In genomic region chr7:112720143-112720988, GRCm38 (mm10) we compare ENCODE assay signal across 9 mouse cellular contexts. TPM values are rescaled to one million over a fixed set of nuclear protein-coding genes. Genes with fewer than 3 reads are reported as not detected.
DNase-seq lines count a peak whose midpoint lies in the region; ATAC-seq and TF ChIP-seq lines count a peak whose summit lies in the region.
"Had no signal": no experiment of that assay in that cellular context is flagged by ENCODE, and none has a peak within 500 bp of the region (broad histone marks: within the 10 kb centered on the region; RNA-seq: fewer than 3 reads in every experiment).

No protein-coding gene starts in this region.

- H3K4me1 ChIP-seq in E14TG2a.4 (replicated peaks; ENCODE audit: low read depth, low read length), result peaks cover 91% of the 10 kb centered on the region
- H3K4me1 ChIP-seq in forebrain, embryonic 10.5 days, result peaks cover 73% of the 10 kb centered on the region
- H3K4me1 ChIP-seq in hindbrain, embryonic 11.5 days (replicated peaks; ENCODE audit: control insufficient read depth, insufficient read depth, low read length), result peaks cover 10% of the 10 kb centered on the region

- peak overlapping the region; percentile 16; the same call in 1 of the 2 replicates for H3K9ac ChIP-seq in hindbrain, embryonic 11.5 days (ENCODE audit: low read depth, low read length)

- peak overlapping the region; percentile 64 for H3K4me3 ChIP-seq in E14TG2a.4 (replicated peaks; ENCODE audit: low read length)
- peak overlapping the region; percentile 31 for H3K4me3 ChIP-seq in forebrain, embryonic 10.5 days
- no peak overlapping the region for H3K4me3 ChIP-seq in hindbrain, embryonic 11.5 days (ENCODE audit: low read depth, low read length)

- H3K9me3 ChIP-seq in E14TG2a.4 (ENCODE audit: low read length), result no peaks in the 10 kb centered on the region
- no peaks in the 10 kb centered on the region for H3K9me3 ChIP-seq in forebrain, embryonic 10.5 days
- no peaks in the 10 kb centered on the region for H3K9me3 ChIP-seq in hindbrain, embryonic 11.5 days (ENCODE audit: control insufficient read depth, low read length)

- peak overlapping the region; percentile 79 for H3K27ac ChIP-seq in forebrain, embryonic 10.5 days
- H3K27ac ChIP-seq in hindbrain, embryonic 11.5 days (ENCODE audit: low read depth, low read length), result peak overlapping the region; percentile 24; the same call in 1 of the 2 replicates
- H3K27ac ChIP-seq: macrophage had no signal

- H3K36me3 ChIP-seq in E14TG2a.4 (ENCODE audit: insufficient read depth, low read length), result peaks cover 19% of the 10 kb centered on the region
- H3K36me3 ChIP-seq in forebrain, embryonic 10.5 days (replicated peaks), result no peaks in the 10 kb centered on the region
- H3K36me3 ChIP-seq in hindbrain, embryonic 11.5 days (ENCODE audit: control insufficient read depth, insufficient read depth, low read length), result no peaks in the 10 kb centered on the region

- peak; percentile 82 to 86 for DNase-seq in adrenal gland, postnatal 36 days
- DNase-seq in forebrain, embryonic 10.5 days (ENCODE audit: extremely low spot score, low spot score), result no peak
- DNase-seq in hindbrain, embryonic 11.5 days (ENCODE audit: low spot score), result peak; percentile 42
- DNase-seq in layer of hippocampus, adult 9-10 months (ENCODE audit: low spot score), result peak; percentile 49
- DNase-seq in lung, postnatal 10 days, result peak; percentile 61
- peak; percentile 37 for DNase-seq in right cerebral cortex, postnatal 4 days
- DNase-seq in thymus, postnatal 36 days, result no peak

- 26% methylated on average over 23 of the region's 23 CpGs for WGBS in forebrain, embryonic 10.5 days
- 15% methylated on average over 23 of the region's 23 CpGs for WGBS in hindbrain, embryonic 11.5 days

- H3K4me2 ChIP-seq in hindbrain, embryonic 11.5 days (replicated peaks; ENCODE audit: low read depth, low read length), result peak overlapping the region; percentile 33

- peak; percentile 37; the same call in 1 of the 2 replicates for ATAC-seq in hindbrain, embryonic 11.5 days (ENCODE audit: low FRiP score)

- H3K27me3 ChIP-seq in E14TG2a.4 (ENCODE audit: insufficient read depth, low read length), result no peaks in the 10 kb centered on the region
- H3K27me3 ChIP-seq in forebrain, embryonic 10.5 days (ENCODE audit: poor library complexity, severe bottlenecking), result no peaks in the 10 kb centered on the region
- no peaks in the 10 kb centered on the region for H3K27me3 ChIP-seq in hindbrain, embryonic 11.5 days (ENCODE audit: control insufficient read depth, insufficient read depth, low read length)

- TF ChIP-seq CTCF in E14TG2a.4 (conservative IDR thresholded peaks at IDR 0.05; ENCODE audit: low read length), result no peak

RNA-seq across cellular contexts. Expression of gene Tead1, which starts 41.2 kb away (rescaled TPM):
- 100 to 1,000 TPM in 1 of 2 experiments, 10 to 100 TPM in 1; 78.8 to 119 TPM for total RNA-seq in adrenal gland, postnatal 36 days (2021)
- polyA plus RNA-seq in forebrain, embryonic 10.5 days (2016; fragmentation: Nextera tagmentation; extraction: Ambion mirVana), result 18.1 and 18.4 TPM in 2 replicates
- 15.3 and 23.2 TPM in 2 replicates for polyA plus RNA-seq in hindbrain, embryonic 11.5 days (2014; fragmentation: Nextera tagmentation; extraction: Ambion mirVana)
- polyA plus RNA-seq: macrophage had no signal

Comparison
In these comparisons a context has a peak if more than half of its experiments do, and no peak if none do; other contexts are left out.
1. DNase-seq: peak in adrenal gland, postnatal 36 days (2 of 2), hindbrain, embryonic 11.5 days (single experiment), layer of hippocampus, adult 9-10 months (single experiment), lung, postnatal 10 days (single experiment) and right cerebral cortex, postnatal 4 days (single experiment); none in forebrain, embryonic 10.5 days (single experiment) and thymus, postnatal 36 days (0 of 2).